Mouse (Mus musculus): ENCODE results near the gene Crtc3. TPM values are rescaled to one million over a fixed set of nuclear protein-coding genes. Genes with fewer than 3 reads are reported as not detected.

Crtc3 gene
- polyA plus RNA-seq, 1 experiment from 2014 or later = 33.5 TPM

- H3K27ac ChIP-seq (replicated peaks) = no peak overlapping the region
- no peaks in the 10 kb centered on the region for H3K27me3 ChIP-seq
- no peaks in the 10 kb centered on the region for H3K9me3 ChIP-seq (replicated peaks)
- H3K36me3 ChIP-seq = no peaks in the 10 kb centered on the region
- H3K4me1 ChIP-seq = peaks cover 15% of the 10 kb centered on the region
- 65% methylated on average over 3 of the region's 3 CpGs for WGBS
- no peak overlapping the region for H3K4me3 ChIP-seq (replicated peaks)
- H3K9ac ChIP-seq = no peak overlapping the region
- no peak overlapping the region for H3K4me2 ChIP-seq (replicated peaks)
- no peak for ATAC-seq (ENCODE audit: insufficient number of reproducible peaks, low FRiP score, low TSS enrichment, low read depth)
Measured at GRCm38 (mm10) chr7:80576626-80577025, 112.1 kb downstream of the Crtc3 start.

GRCm38 (mm10) chr7:80575750-80576149, 112.9 kb downstream of the Crtc3 start:
- H3K27ac ChIP-seq (replicated peaks) = no peak overlapping the region
- H3K27me3 ChIP-seq = no peaks in the 10 kb centered on the region
- no peak overlapping the region for H3K9ac ChIP-seq
- no peak overlapping the region for H3K4me3 ChIP-seq (replicated peaks)
- H3K9me3 ChIP-seq (replicated peaks) = no peaks in the 10 kb centered on the region
- peaks cover 12% of the 10 kb centered on the region for H3K4me1 ChIP-seq
- no peaks in the 10 kb centered on the region for H3K36me3 ChIP-seq
- H3K4me2 ChIP-seq (replicated peaks) = no peak overlapping the region
- no peak for ATAC-seq (ENCODE audit: insufficient number of reproducible peaks, low FRiP score, low TSS enrichment, low read depth)
- WGBS = 72% methylated on average over 9 of the region's 9 CpGs

GRCm38 (mm10) chr7:80573076-80573475, 115.6 kb downstream of the Crtc3 start:
- ATAC-seq (ENCODE audit: insufficient number of reproducible peaks, low FRiP score, low TSS enrichment, low read depth) = no peak
- Histone ChIP-seq H3K4me2 (replicated peaks) (no peak overlapping the region), H3K27me3 (no peaks in the 10 kb centered on the region), H3K27ac (replicated peaks) (no peak overlapping the region), H3K9ac (no peak overlapping the region), H3K36me3 (no peaks in the 10 kb centered on the region), H3K9me3 (replicated peaks) (no peaks in the 10 kb centered on the region), H3K4me1 (peaks cover 4% of the 10 kb centered on the region), H3K4me3 (replicated peaks) (no peak overlapping the region)
- 36% methylated on average over 3 of the region's 3 CpGs for WGBS

GRCm38 (mm10) chr7:80567982-80568381, 120.7 kb downstream of the Crtc3 start:
- H3K27ac ChIP-seq (replicated peaks) = no peak overlapping the region
- no peaks in the 10 kb centered on the region for H3K27me3 ChIP-seq
- no peak overlapping the region for H3K4me3 ChIP-seq (replicated peaks)
- H3K9ac ChIP-seq = no peak overlapping the region
- no peak for ATAC-seq (ENCODE audit: insufficient number of reproducible peaks, low FRiP score, low TSS enrichment, low read depth)
- no peaks in the 10 kb centered on the region for H3K4me1 ChIP-seq
- no peaks in the 10 kb centered on the region for H3K9me3 ChIP-seq (replicated peaks)
- no peaks in the 10 kb centered on the region for H3K36me3 ChIP-seq
- H3K4me2 ChIP-seq (replicated peaks) = no peak overlapping the region
- 79% methylated on average over 8 of the region's 8 CpGs for whole genome bisulfite sequencing

GRCm38 (mm10) chr7:80561931-80562330, 126.7 kb downstream of the Crtc3 start:
- H3K4me1 ChIP-seq = peaks cover 14% of the 10 kb centered on the region
- peak overlapping the region; percentile 63 for H3K27ac ChIP-seq (replicated peaks)
- ATAC-seq (ENCODE audit: insufficient number of reproducible peaks, low FRiP score, low TSS enrichment, low read depth) = no peak
- H3K27me3 ChIP-seq = no peaks in the 10 kb centered on the region
- WGBS = 50% methylated on average over 5 of the region's 5 CpGs
- H3K36me3 ChIP-seq = no peaks in the 10 kb centered on the region
- H3K4me3 ChIP-seq (replicated peaks) = no peak overlapping the region
- no peaks in the 10 kb centered on the region for H3K9me3 ChIP-seq (replicated peaks)
- no peak overlapping the region for H3K9ac ChIP-seq
- H3K4me2 ChIP-seq (replicated peaks) = no peak overlapping the region

GRCm38 (mm10) chr7:80561271-80561670, 127.4 kb downstream of the Crtc3 start:
- no peak overlapping the region for H3K4me3 ChIP-seq (replicated peaks)
- H3K27ac ChIP-seq (replicated peaks) = peak overlapping the region; percentile 63
- H3K4me2 ChIP-seq (replicated peaks) = no peak overlapping the region
- H3K9me3 ChIP-seq (replicated peaks) = no peaks in the 10 kb centered on the region
- H3K9ac ChIP-seq = no peak overlapping the region
- no peaks in the 10 kb centered on the region for H3K27me3 ChIP-seq
- 48% methylated on average over 9 of the region's 9 CpGs for whole genome bisulfite sequencing
- no peaks in the 10 kb centered on the region for H3K36me3 ChIP-seq
- no peak for ATAC-seq (ENCODE audit: insufficient number of reproducible peaks, low FRiP score, low TSS enrichment, low read depth)
- H3K4me1 ChIP-seq = peaks cover 14% of the 10 kb centered on the region

GRCm38 (mm10) chr7:80558572-80558971, 130.1 kb downstream of the Crtc3 start:
- no peak overlapping the region for H3K9ac ChIP-seq
- no peak for ATAC-seq (ENCODE audit: insufficient number of reproducible peaks, low FRiP score, low TSS enrichment, low read depth)
- no peaks in the 10 kb centered on the region for H3K9me3 ChIP-seq (replicated peaks)
- WGBS = 55% methylated on average over 5 of the region's 5 CpGs
- no peak overlapping the region for H3K4me3 ChIP-seq (replicated peaks)
- H3K36me3 ChIP-seq = no peaks in the 10 kb centered on the region
- no peak overlapping the region for H3K4me2 ChIP-seq (replicated peaks)
- H3K4me1 ChIP-seq = peaks cover 28% of the 10 kb centered on the region
- H3K27me3 ChIP-seq = no peaks in the 10 kb centered on the region
- H3K27ac ChIP-seq (replicated peaks) = no peak overlapping the region

- H3K36me3 ChIP-seq = no peaks in the 10 kb centered on the region
- no peaks in the 10 kb centered on the region for H3K9me3 ChIP-seq (replicated peaks)
- H3K4me2 ChIP-seq (replicated peaks) = no peak overlapping the region
- 59% methylated on average over 8 of the region's 8 CpGs for WGBS
- no peak overlapping the region for H3K4me3 ChIP-seq (replicated peaks)
- H3K9ac ChIP-seq = no peak overlapping the region
- no peak overlapping the region for H3K27ac ChIP-seq (replicated peaks)
- H3K4me1 ChIP-seq = peaks cover 28% of the 10 kb centered on the region
- H3K27me3 ChIP-seq = no peaks in the 10 kb centered on the region
- no peak for ATAC-seq (ENCODE audit: insufficient number of reproducible peaks, low FRiP score, low TSS enrichment, low read depth)
Measured at GRCm38 (mm10) chr7:80558101-80558500, 130.6 kb downstream of the Crtc3 start.

GRCm38 (mm10) chr7:80557161-80557560, 131.5 kb downstream of the Crtc3 start:
- H3K9me3 ChIP-seq (replicated peaks) = no peaks in the 10 kb centered on the region
- H3K27me3 ChIP-seq = no peaks in the 10 kb centered on the region
- ATAC-seq (ENCODE audit: insufficient number of reproducible peaks, low FRiP score, low TSS enrichment, low read depth) = no peak
- no peak overlapping the region for H3K9ac ChIP-seq
- peaks cover 26% of the 10 kb centered on the region for H3K4me1 ChIP-seq
- WGBS = 91% methylated on average over 4 of the region's 4 CpGs
- no peak overlapping the region for H3K27ac ChIP-seq (replicated peaks)
- no peak overlapping the region for H3K4me3 ChIP-seq (replicated peaks)
- no peaks in the 10 kb centered on the region for H3K36me3 ChIP-seq
- no peak overlapping the region for H3K4me2 ChIP-seq (replicated peaks)

- Histone ChIP-seq H3K27ac (replicated peaks) (no peak overlapping the region), H3K9ac (no peak overlapping the region), H3K27me3 (no peaks in the 10 kb centered on the region), H3K36me3 (no peaks in the 10 kb centered on the region), H3K9me3 (replicated peaks) (no peaks in the 10 kb centered on the region), H3K4me2 (replicated peaks) (no peak overlapping the region), H3K4me3 (replicated peaks) (no peak overlapping the region), H3K4me1 (peaks cover 16% of the 10 kb centered on the region)
- WGBS = 69% methylated on average over 3 of the region's 3 CpGs
- no peak for ATAC-seq (ENCODE audit: insufficient number of reproducible peaks, low FRiP score, low TSS enrichment, low read depth)
Measured at GRCm38 (mm10) chr7:80556166-80556565, 132.5 kb downstream of the Crtc3 start.

GRCm38 (mm10) chr7:80555146-80555545, 133.5 kb downstream of the Crtc3 start:
- no peak overlapping the region for H3K4me2 ChIP-seq (replicated peaks)
- 66% methylated on average over 3 of the region's 3 CpGs for WGBS
- no peak overlapping the region for H3K4me3 ChIP-seq (replicated peaks)
- H3K9me3 ChIP-seq (replicated peaks) = no peaks in the 10 kb centered on the region
- H3K4me1 ChIP-seq = peaks cover 14% of the 10 kb centered on the region
- no peaks in the 10 kb centered on the region for H3K27me3 ChIP-seq
- no peak overlapping the region for H3K9ac ChIP-seq
- H3K27ac ChIP-seq (replicated peaks) = peak overlapping the region; percentile 81
- no peak for ATAC-seq (ENCODE audit: insufficient number of reproducible peaks, low FRiP score, low TSS enrichment, low read depth)
- no peaks in the 10 kb centered on the region for H3K36me3 ChIP-seq

- Histone ChIP-seq H3K4me3 (replicated peaks) (no peak overlapping the region), H3K4me1 (peaks cover 14% of the 10 kb centered on the region), H3K27ac (replicated peaks) (peak overlapping the region; percentile 81), H3K27me3 (no peaks in the 10 kb centered on the region), H3K4me2 (replicated peaks) (peak overlapping the region; percentile 2; the same call in 1 of the 2 replicates), H3K9me3 (replicated peaks) (no peaks in the 10 kb centered on the region), H3K9ac (no peak overlapping the region), H3K36me3 (no peaks in the 10 kb centered on the region)
- 27% methylated on average over 22 of the region's 22 CpGs for whole genome bisulfite sequencing
- ATAC-seq (ENCODE audit: insufficient number of reproducible peaks, low FRiP score, low TSS enrichment, low read depth) = peak; percentile 88
Measured at GRCm38 (mm10) chr7:80554180-80555021, 134.3 kb downstream of the Crtc3 start.

Data from embryonic facial prominence, embryonic 15.5 days (tissue).